Mouse (Mus musculus) CH12.LX (cell line): Measurements from ENCODE around the gene Mbd6. TPM values are rescaled to one million over a fixed set of nuclear protein-coding genes. Genes with fewer than 3 reads are reported as not detected.
"Not testable (repeated sequence)": the region's sequence is repeated elsewhere in the genome, so short reads cannot be mapped to it uniquely, and the experiment has no call there.

Experiments used
- DNase-seq: peaks from one replicate; pipeline ENCODE4 v3.0.0-alpha.2; 2013; ENCODE audit errors: extremely low read depth
- H3K27ac ChIP-seq: 2 replicates; pipeline ENCODE4 v1.5.1; 2012; ENCODE audit warnings: low read depth, mild to moderate bottlenecking, control low read depth, moderate library complexity; ENCODE audit not compliant: insufficient read depth
- H3K27me3 ChIP-seq: replicated peaks from 2 replicates; pipeline ENCODE3; 2012; ENCODE audit warnings: inconsistent platforms
- H3K36me3 ChIP-seq, 2 experiments: replicated peaks in 1 of 2; 2 replicates each; pipeline versions ENCODE3 to v1.6.1; 2012; ENCODE audit warnings: inconsistent platforms in 1 of 2, low read length in 1 of 2, mild to moderate bottlenecking in 1 of 2, mixed read lengths in 1 of 2, moderate library complexity in 1 of 2; ENCODE audit not compliant: control insufficient read depth in 1 of 2, insufficient read depth in 1 of 2
- H3K4me1 ChIP-seq, 2 experiments: 2 replicates each; pipeline ENCODE4 v1.6.1; 2012; ENCODE audit warnings: inconsistent platforms in 1 of 2, moderate library complexity in 1 of 2; ENCODE audit not compliant: insufficient read depth in 2 of 2, control insufficient read depth in 1 of 2
- H3K4me2 ChIP-seq: 2 replicates; pipeline ENCODE4 v1.6.1; 2012; ENCODE audit warnings: low read depth, mild to moderate bottlenecking, control low read depth; ENCODE audit not compliant: poor library complexity, insufficient read depth, severe bottlenecking
- H3K4me3 ChIP-seq, 3 experiments: fragments of 150-350 bp in 1 of 3; sonication (generic) in 1 of 3; replicated peaks in 1 of 3; 2 replicates each; pipeline versions ENCODE3 to v1.5.1; 2011 to 2012; ENCODE audit warnings: low read depth in 2 of 3, low read length in 2 of 3, mild to moderate bottlenecking in 2 of 3, moderate library complexity in 2 of 3, control low read depth in 1 of 3, improper control_type of control experiment in 1 of 3, inconsistent platforms in 1 of 3, mixed read lengths in 1 of 3; ENCODE audit not compliant: poor library complexity in 1 of 3
- H3K79me2 ChIP-seq: replicated peaks from 2 replicates; pipeline ENCODE4 v1.6.1; 2012; ENCODE audit warnings: mild to moderate bottlenecking, moderate library complexity; ENCODE audit not compliant: control insufficient read depth, poor library complexity, insufficient read depth, severe bottlenecking; ENCODE audit errors: extremely low read depth
- H3K9ac ChIP-seq: 2 replicates; pipeline ENCODE4 v1.6.1; 2012; ENCODE audit warnings: low read depth, mild to moderate bottlenecking, control low read depth, moderate library complexity; ENCODE audit not compliant: insufficient read depth
- H3K9me3 ChIP-seq: replicated peaks from 2 replicates; pipeline ENCODE3; 2012; ENCODE audit warnings: low read length, inconsistent platforms, mixed read lengths
- CHD2 ChIP-seq: IDR thresholded peaks from 2 replicates; pipeline ENCODE4 v1.6.1; 2011; ENCODE audit warnings: low read length, improper control_type of control experiment
- CTCF ChIP-seq, 2 experiments: IDR thresholded peaks in 1 of 2; conservative IDR thresholded peaks in 1 of 2; 2 replicates each; pipeline ENCODE4 v1.5.1; 2011 to 2012; ENCODE audit warnings: low read depth in 2 of 2, low read length in 2 of 2, improper control_type of control experiment in 1 of 2, inconsistent platforms in 1 of 2, mild to moderate bottlenecking in 1 of 2, moderate library complexity in 1 of 2
- EP300 ChIP-seq: IDR thresholded peaks from 2 replicates; pipeline ENCODE4 v1.6.1; 2011; ENCODE audit warnings: low read length, improper control_type of control experiment
- GABPA ChIP-seq: IDR thresholded peaks from 2 replicates; pipeline ENCODE4 v1.6.1; 2012; ENCODE audit warnings: low read depth, low read length, improper control_type of control experiment, inconsistent platforms; ENCODE audit not compliant: insufficient replicate concordance
- JUND ChIP-seq: conservative IDR thresholded peaks from 2 replicates; pipeline ENCODE4 v1.6.1; 2011; ENCODE audit warnings: low read depth, low read length, improper control_type of control experiment
- KAT2A ChIP-seq: IDR thresholded peaks from 2 replicates; pipeline ENCODE4 v1.6.1; 2012; ENCODE audit warnings: low read length, improper control_type of control experiment, inconsistent platforms; ENCODE audit not compliant: insufficient replicate concordance
- MXI1 ChIP-seq: IDR thresholded peaks from 2 replicates; pipeline ENCODE4 v1.6.1; 2011; ENCODE audit warnings: mild to moderate bottlenecking, low read depth, low read length, improper control_type of control experiment
- RAD21 ChIP-seq: IDR thresholded peaks from 2 replicates; pipeline ENCODE4 v1.6.1; 2011; ENCODE audit warnings: low read depth, mild to moderate bottlenecking, low read length, improper control_type of control experiment, moderate library complexity
- SIN3A ChIP-seq: IDR thresholded peaks from 2 replicates; pipeline ENCODE4 v1.6.1; 2012; ENCODE audit warnings: low read length, improper control_type of control experiment, inconsistent platforms
- SMC3 ChIP-seq: IDR thresholded peaks from 2 replicates; pipeline ENCODE4 v1.6.1; 2011; ENCODE audit warnings: low read depth, low read length, improper control_type of control experiment
- USF1 ChIP-seq: IDR thresholded peaks from 2 replicates; pipeline ENCODE4 v1.6.1; 2014; ENCODE audit warnings: low read depth, mild to moderate bottlenecking, inconsistent platforms, low read length, improper control_type of control experiment
- ZC3H11A ChIP-seq: IDR thresholded peaks from 2 replicates; pipeline ENCODE4 v1.6.1; 2012; ENCODE audit warnings: low read depth, mild to moderate bottlenecking, inconsistent platforms, low read length, improper control_type of control experiment
- ZNF384 ChIP-seq: IDR thresholded peaks from 2 replicates; pipeline ENCODE4 v1.6.1; 2012; ENCODE audit warnings: low read depth, low read length, improper control_type of control experiment, inconsistent platforms
- dilution Hi-C: fragments of 300-500 bp; cut with MboI; formaldehyde crosslinking; loops from 2 replicates; pipeline ENCODE4 v1.14.3; 2020; ENCODE audit warnings: low sequenced_read_pairs; ENCODE audit not compliant: extremely low pct_unique_long_range_greater_than_20kb, extremely low pct_ligation_motif_present
- in situ Hi-C: fragments of 300-500 bp; cut with MboI; formaldehyde crosslinking; loops from 3 replicates; pipeline ENCODE4 v1.14.3; 2019; ENCODE audit warnings: low sequenced_read_pairs, low pct_ligation_motif_present, low pct_unique_long_range_greater_than_20kb, mixed read lengths
- polyA plus RNA-seq: library from polyadenylated mRNA; unstranded; fragments of >175 nt; gene quantifications from 2 replicates; pipeline ENCODE4 v1.2.1, GENCODE M21; 2012; ENCODE audit warnings: low read depth; ENCODE audit not compliant: insufficient read length
- total RNA-seq, 2 experiments: library from RNA; depleted of rRNA; stranded (reverse); fragments of 300-350 nt in 1 of 2; fragments of >200 nt in 1 of 2; gene quantifications; 2 replicates each; pipeline ENCODE4 v1.2.3; 2012 to 2014

The Mbd6 gene
- total and polyA plus RNA-seq, 3 experiments, result 0.74 to 16.5 (median 2.7) TPM

DNA sequence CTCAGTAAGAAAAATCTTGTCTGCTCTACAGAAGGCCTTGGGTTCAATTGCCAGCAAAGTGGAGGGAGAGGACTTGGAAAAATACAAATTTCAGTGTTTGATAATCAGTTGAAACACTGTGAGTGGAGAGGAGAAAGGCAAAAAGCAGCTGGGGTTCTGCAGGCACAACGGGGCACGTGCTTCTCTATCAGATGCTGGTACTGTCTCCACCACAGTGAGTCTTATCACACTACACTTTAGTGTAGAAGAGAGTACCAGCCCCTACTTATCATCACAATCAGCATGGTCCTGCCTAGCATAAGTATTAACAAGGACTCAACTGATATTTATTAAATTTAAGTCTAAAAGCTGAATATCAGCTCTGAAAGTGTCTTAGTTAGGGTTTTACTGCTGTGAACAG lies 28.5 kb upstream of the Mbd6 start:
- no peak overlapping the region for H3K4me2 ChIP-seq
- no peak overlapping the region for H3K27ac ChIP-seq
- no peak overlapping the region for H3K4me3 ChIP-seq
- H3K4me1 ChIP-seq, result peaks cover 0 to 19% of the 10 kb centered on the region in 2 experiments; a peak in 2 of 4 replicates
- DNase-seq, result no peak
- TF ChIP-seq MXI1, result no peak
- no peak for TF ChIP-seq ZC3H11A
- no peak for TF ChIP-seq ZNF384
- H3K9me3 ChIP-seq, result no peaks in the 10 kb centered on the region
- H3K36me3 ChIP-seq, result no peaks in the 10 kb centered on the region
- in situ Hi-C loops, result no loop called here
- no peaks in the 10 kb centered on the region for H3K79me2 ChIP-seq
- no peak overlapping the region for H3K9ac ChIP-seq
- dilution Hi-C loops, result no loop called here
- no peaks in the 10 kb centered on the region for H3K27me3 ChIP-seq

- in situ Hi-C loops, H3K9ac ChIP-seq: not testable (repeated sequence)
Measured at GRCm38 (mm10) chr10:127314950-127315349, 26.1 kb upstream of the Mbd6 start.

GRCm38 (mm10) chr10:127313516-127313915 lies 24.7 kb upstream of the Mbd6 start:
- Histone ChIP-seq H3K4me1 (peaks cover 5 to 17% of the 10 kb centered on the region in 2 experiments), H3K79me2 (peaks cover 18% of the 10 kb centered on the region), H3K36me3 (peaks cover 12 to 14% of the 10 kb centered on the region in 2 experiments)
- H3K27ac ChIP-seq, H3K4me2 ChIP-seq, H3K9ac ChIP-seq, H3K27me3 ChIP-seq, in situ Hi-C loops, dilution Hi-C loops, H3K4me3 ChIP-seq, H3K9me3 ChIP-seq, DNase-seq: not testable (repeated sequence)

More at GRCm38 (mm10) chr10:127314950-127315349, 26.1 kb upstream of the Mbd6 start:
- H3K9me3 ChIP-seq, dilution Hi-C loops, H3K4me3 ChIP-seq, DNase-seq, H3K27me3 ChIP-seq, H3K4me1 ChIP-seq, H3K27ac ChIP-seq, H3K36me3 ChIP-seq, H3K4me2 ChIP-seq: not testable (repeated sequence)
- peaks cover 10% of the 10 kb centered on the region for H3K79me2 ChIP-seq
- TF ChIP-seq CTCF (conservative IDR thresholded peaks at IDR 0.05 in 1 of 2, IDR thresholded peaks at IDR 0.05 in 1 of 2; ENCODE audit: low read depth in 2 of 2, low read length in 2 of 2), result peak in 1 of 2 experiments; percentile 27; a peak in 2 of 4 replicates

- peaks cover 18 to 21% of the 10 kb centered on the region in 2 experiments for H3K36me3 ChIP-seq
- H3K4me1 ChIP-seq, result peaks cover 5 to 17% of the 10 kb centered on the region in 2 experiments
- H3K9ac ChIP-seq, result no peak overlapping the region
Measured at GRCm38 (mm10) chr10:127312858-127313257, 24.0 kb upstream of the Mbd6 start.

More at GRCm38 (mm10) chr10:127312858-127313257, 24.0 kb upstream of the Mbd6 start:
- in situ Hi-C loops, result no loop called here
- H3K9me3 ChIP-seq, result no peaks in the 10 kb centered on the region
- H3K27ac ChIP-seq, result no peak overlapping the region
- no peak for DNase-seq
- TF ChIP-seq RAD21 (no peak), MXI1 (no peak), CTCF (conservative IDR thresholded peaks at IDR 0.05 in 1 of 2, IDR thresholded peaks at IDR 0.05 in 1 of 2; ENCODE audit: low read depth in 2 of 2, low read length in 2 of 2) (no peak), CHD2 (no peak), SMC3 (no peak), JUND (no peak), USF1 (no peak), KAT2A (no peak), GABPA (no peak), SIN3A (no peak), EP300 (no peak)
- dilution Hi-C loops, result no loop called here
- H3K27me3 ChIP-seq, result no peaks in the 10 kb centered on the region
- H3K4me3 ChIP-seq, result no peak overlapping the region
- H3K79me2 ChIP-seq, result peaks cover 19% of the 10 kb centered on the region
- H3K4me2 ChIP-seq, result no peak overlapping the region; the same call in 1 of the 2 replicates
